Mouse (Mus musculus) brain, embryonic 18.5 days (tissue): ENCODE data around the gene Dagla.

Experiments
- DNase-seq: peaks from one replicate; pipeline ENCODE4 v3.0.0-alpha.2; 2012; ENCODE audit warnings: low read depth, low spot score

Gene Dagla

DNA sequence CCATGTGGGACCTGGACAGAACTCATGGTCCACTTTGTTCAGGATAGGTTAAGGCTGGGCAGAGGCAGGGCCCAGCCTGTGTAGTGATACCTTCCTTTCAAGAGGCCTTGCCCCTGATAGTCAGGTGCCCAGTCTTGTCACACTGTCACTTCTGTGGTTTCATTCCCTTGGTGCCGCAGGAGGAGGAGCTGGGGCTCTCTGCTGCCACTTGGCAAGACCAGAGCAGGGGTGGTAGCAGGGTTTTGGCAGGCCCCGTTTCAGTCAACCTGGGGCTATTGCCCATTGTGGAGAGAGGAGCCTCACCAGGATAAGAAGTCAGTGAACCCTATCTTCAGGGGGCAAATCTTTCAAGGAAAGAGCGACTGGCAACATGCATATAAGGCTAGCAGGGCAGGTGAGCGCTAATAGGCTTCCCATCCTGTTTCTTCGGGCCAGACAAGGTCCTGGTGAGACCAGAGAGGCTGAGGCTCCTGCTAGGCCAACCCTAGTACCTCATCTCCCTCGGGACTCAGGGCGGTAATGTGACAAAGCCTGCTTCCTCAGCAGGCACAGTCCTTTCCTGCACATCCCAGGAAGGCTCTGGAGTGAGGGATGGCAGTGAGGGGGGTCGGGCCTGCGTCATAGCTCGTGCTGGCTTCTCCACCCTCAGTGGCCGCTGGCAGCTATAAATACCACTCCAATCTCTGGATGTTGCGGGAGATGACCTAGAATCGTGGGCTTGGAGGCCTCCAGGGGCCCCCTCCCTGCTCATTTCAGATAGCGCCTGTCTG is 23.7 kb downstream of the Dagla start:
- DNase-seq: no peak

GRCm38 (mm10) chr19:10279668-10280067 is 25.0 kb downstream of the Dagla start:
- no peak for DNase-seq

GRCm38 (mm10) chr19:10278669-10279324 is 25.9 kb downstream of the Dagla start:
- no peak for DNase-seq

DNA sequence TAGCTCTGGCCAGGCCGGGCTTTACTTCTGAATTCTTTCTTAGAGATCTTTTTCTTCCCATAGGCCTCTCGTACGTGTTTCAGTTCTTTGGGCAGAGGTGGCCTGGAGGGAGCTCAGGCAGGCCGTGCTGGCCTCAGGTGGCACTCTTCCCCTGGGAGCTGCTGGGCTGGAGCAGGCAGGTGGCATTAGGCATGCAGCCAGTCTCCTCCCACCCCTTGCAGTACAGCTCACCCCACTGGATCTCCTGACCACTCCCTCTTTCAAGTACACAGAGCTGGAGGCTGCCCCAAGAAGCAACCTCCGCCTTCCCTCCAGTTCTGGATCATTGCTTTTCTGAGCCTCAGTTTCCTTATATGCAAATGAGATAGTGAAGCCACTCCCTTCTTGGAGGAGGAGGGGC is 26.9 kb downstream of the Dagla start:
- no peak for DNase-seq

GRCm38 (mm10) chr19:10277331-10277730 is 27.3 kb downstream of the Dagla start:
- no peak for DNase-seq

DNA sequence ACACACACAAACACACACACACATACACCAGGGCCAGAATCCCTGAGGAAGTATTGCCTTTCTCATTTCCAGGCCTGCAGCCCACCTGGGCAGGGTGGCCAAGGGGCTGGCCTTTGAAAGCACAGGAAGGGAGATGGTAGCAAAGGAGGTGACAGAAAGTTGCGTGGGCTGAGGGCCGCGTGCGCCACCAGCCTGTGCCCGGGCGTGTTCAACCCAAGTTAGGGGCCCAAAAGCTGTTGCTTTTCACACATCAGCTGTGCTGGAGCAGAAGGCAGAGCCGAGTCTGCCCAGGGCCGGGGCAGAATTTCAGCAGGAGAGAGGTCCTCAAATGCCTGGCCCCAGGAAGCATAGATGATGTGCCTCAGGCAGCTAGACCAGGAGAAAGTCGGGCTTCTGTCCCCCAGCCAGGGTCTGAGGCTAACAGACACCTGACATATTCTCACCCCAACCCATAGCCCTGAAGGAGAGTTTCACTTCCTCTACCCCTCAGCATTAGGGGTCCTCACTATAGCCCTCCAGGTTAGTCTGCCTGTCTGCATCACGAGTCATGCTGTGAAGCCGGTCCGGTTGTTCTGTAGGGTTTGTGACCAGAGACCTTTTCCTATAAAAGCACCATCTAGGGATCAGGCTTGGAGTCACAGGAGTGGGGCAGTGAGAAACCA is 28.1 kb downstream of the Dagla start:
- no peak for DNase-seq

GRCm38 (mm10) chr19:10274056-10274455 is 30.6 kb downstream of the Dagla start:
- DNase-seq: no peak

DNA sequence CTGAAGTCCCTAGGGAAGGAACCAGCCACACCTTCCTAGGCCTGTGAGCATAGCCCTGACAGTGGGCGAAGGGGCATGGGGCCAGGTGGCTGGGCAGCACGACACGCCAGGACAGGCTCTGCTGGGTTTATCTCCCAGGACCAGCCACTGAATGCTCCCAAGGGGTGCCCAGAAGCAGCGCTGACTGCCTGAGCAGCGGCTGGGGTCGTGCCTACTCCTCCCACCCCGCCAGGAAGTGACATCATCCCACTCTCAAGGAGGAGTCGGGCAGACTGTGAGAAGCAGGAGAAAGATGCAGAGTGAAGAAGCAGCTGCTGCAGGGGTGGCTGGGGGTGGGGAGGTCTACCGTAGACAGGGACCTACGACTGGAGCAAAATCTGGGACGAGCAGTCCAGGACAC is 31.9 kb downstream of the Dagla start:
- DNase-seq: no peak

DNA sequence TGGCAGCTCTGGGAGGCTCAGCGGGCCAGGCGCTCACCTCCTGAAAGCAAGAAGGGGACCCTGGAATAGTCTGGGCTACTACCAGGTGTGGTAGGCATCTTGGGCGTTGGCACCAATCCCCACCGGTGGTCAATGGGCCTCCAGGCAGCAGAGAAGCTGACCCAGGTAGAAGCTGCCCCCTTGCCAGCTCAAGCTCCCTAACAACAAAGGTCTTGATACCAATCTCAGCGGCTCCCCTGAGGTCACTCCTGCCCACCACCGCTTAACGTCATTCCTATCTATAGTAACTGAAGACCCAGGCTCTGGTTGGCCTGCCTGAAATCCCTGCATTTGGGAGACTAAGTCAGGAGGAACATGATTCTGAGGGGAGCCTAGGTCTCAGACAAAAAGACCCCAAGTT is 33.1 kb downstream of the Dagla start:
- DNase-seq: no peak

GRCm38 (mm10) chr19:10270356-10270755 is 34.3 kb downstream of the Dagla start:
- no peak for DNase-seq

GRCm38 (mm10) chr19:10268851-10269250 is 35.8 kb downstream of the Dagla start:
- DNase-seq: no peak

DNA sequence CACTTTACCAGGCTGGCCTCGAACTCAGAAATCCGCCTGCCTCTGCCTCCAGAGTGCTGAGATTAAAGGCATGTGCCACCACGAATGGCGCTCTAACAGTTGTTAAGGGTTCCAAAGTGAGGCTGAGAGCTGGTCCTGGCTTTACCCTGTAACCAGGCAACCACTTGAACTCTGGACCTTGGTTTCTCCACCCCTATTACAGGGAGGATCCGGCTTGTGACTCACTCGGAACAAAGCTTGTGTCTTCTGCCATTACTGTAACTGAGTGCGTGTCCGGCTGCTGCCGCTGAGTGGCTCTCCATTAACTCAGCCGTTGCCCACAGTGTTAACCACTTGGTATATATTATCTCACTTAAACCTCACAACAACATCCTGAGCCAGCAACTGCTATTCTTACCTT is 36.7 kb downstream of the Dagla start:
- DNase-seq: no peak

- DNase-seq: no peak
Observed at GRCm38 (mm10) chr19:10267057-10267456, 37.6 kb downstream of the Dagla start.

- DNase-seq: no peak
Observed at GRCm38 (mm10) chr19:10266196-10266850, 38.4 kb downstream of the Dagla start.

DNA sequence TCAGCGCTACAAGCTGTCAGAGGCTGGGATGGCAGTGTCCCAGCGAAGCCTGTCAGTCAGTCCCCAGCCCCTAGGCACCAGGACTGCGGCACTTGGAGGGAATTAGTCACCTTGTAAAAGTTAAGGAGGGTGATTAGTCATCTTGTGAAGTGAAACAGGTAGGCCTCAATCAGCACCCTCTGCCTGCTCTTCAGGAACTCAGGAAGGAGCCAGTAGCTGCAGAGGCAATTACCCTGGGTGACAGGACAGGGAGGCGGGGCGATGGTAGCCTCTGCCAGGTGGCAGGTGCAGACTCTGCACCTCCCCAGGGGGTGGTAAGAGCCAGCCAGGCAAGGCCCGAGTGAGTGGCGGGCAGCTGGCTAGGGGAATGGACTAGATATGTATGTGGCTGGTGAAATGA is 43.3 kb downstream of the Dagla start:
- no peak for DNase-seq

- DNase-seq: peak; percentile 28
Observed at GRCm38 (mm10) chr19:10258279-10259011, 46.2 kb downstream of the Dagla start.

DNA sequence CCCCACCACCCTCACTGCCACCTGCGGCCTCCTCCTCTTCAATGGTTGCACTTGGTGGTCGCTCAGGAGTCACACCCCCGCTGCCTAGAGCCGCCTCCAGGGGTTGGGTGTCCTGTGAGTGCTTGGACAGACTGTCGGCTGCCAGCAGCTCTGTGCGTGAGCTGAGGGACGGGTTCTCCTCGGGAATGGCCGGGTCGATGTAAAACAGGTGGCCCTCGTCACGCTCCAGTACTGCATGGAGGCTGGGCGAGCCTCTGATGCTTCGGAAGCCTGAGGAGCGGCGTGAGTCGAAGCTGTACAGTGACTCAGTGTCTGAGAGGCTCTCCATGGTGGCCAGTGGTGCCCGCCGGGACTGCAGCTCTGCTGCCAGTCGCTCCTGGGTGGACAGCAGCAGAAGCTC is 56.5 kb downstream of the Dagla start:
- no peak for DNase-seq

GRCm38 (mm10) chr19:10247165-10247564 is 57.5 kb downstream of the Dagla start:
- DNase-seq: no peak

DNA sequence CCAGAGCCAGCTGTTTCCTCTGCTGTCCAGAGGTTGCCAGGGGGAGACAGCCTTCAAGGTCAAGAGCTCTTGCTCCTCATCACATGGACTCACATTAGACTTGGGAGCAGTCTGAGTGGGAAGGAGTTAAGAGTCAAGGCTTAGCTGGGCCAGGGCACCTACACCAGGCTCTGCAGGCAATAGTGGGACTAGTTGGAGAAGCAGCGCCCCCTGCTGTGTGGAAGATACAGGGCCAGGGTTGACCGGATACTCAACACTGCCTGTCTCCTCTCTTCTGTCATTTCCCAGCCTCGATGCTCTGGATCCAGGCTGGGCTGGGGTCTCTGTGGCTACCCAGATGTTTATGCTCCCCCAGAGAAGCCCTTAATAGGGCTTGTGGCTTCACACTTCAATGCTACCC is 60.5 kb downstream of the Dagla start:
- DNase-seq: no peak

GRCm38 (mm10) chr19:10242916-10243315 is 61.8 kb downstream of the Dagla start:
- DNase-seq: no peak

DNA sequence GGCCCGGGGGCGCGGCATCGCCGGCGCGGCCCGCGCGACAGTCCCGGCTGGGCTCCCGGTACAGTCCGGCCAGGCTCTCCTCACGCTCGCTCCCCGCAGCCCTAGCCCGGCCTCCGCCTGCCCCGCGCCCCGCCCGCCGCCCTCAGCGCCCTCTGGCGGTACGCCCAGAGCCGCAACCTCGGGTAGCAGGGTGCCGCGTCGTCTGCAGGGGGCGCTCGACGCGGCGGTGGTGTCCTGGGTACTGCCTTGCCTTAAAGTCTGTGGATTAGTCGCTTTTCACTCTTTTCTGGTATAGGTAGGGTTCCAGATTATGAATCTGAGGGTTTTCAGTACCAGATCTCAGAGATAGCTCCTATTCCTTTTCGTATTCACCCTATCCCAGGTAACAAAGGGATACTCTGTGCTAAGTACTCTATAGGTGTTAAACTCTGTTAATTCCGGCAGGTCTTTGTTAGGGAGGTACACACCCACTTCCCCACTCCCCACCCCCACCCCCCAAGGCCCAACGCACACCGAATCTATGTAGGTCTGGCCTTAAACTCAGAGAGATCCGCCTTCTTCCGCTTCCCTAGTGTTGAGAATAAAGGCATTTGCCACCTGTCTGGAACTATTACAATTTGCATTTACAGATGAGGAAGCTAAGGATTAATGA is 63.9 kb downstream of the Dagla start, which contains the start of gene Myrf:
Gene Myrf (minus strand): TSS at position 95 of the 652 bp plus-strand sequence.
- no peak for DNase-seq
